In genomic region chr2:174077776-174078338, GRCm38 (mm10) we compare ENCODE assay signal across 8 mouse cellular contexts. TPM values are rescaled to one million over a fixed set of nuclear protein-coding genes. Genes with fewer than 3 reads are reported as not detected.
DNase-seq lines count a peak whose midpoint lies in the region; ATAC-seq and TF ChIP-seq lines count a peak whose summit lies in the region.

No protein-coding gene starts in this region.

- intact Hi-C loops in gastrocnemius, adult 2 months (cut with DNase I): loop anchor here (2.0 to 10.0 kb wide), 5 partner anchors 33 to 491 kb away; partner anchors contain the start of genes Npepl1 and Rab22a
- intact Hi-C loops in gastrocnemius, postnatal 36 days (cut with DNase I): loop anchor here (2.0 to 5.0 kb wide), 2 partner anchors 33 to 491 kb away; partner anchors contain the start of gene Npepl1

- H3K27ac ChIP-seq in gastrocnemius, adult 2 months: peak overlapping the region; percentile 57
- no peak overlapping the region for H3K27ac ChIP-seq in forebrain, embryonic 16.5 days (ENCODE audit: low read length)

- H3ac ChIP-seq in C2C12 (ENCODE audit: control insufficient read depth, insufficient read length, low read depth): no peak overlapping the region

- peaks cover 68% of the 10 kb centered on the region for H3K79me2 ChIP-seq in C2C12 (ENCODE audit: control insufficient read depth, insufficient read depth)

- H3K36me3 ChIP-seq in C2C12 (ENCODE audit: control insufficient read depth, insufficient read depth): no peaks in the 10 kb centered on the region
- no peaks in the 10 kb centered on the region for H3K36me3 ChIP-seq in forebrain, embryonic 16.5 days (ENCODE audit: control insufficient read depth, insufficient read depth)

- H3K79me3 ChIP-seq in C2C12 (ENCODE audit: low read depth): peaks cover 62% of the 10 kb centered on the region

- DNase-seq in gastrocnemius, adult 2 months: no peak
- no peak for DNase-seq in gastrocnemius, postnatal 36 days
- DNase-seq in cerebellum, postnatal 14 days: no peak
- no peak for DNase-seq in testis, postnatal 10 days (ENCODE audit: low spot score)
- no peak for DNase-seq in adrenal gland, postnatal 4 days (ENCODE audit: low spot score in 2 of 2)

- no peaks in the 10 kb centered on the region for H3K27me3 ChIP-seq in C2C12 (ENCODE audit: control insufficient read depth, insufficient read depth, insufficient read length)
- no peaks in the 10 kb centered on the region for H3K27me3 ChIP-seq in forebrain, embryonic 16.5 days (replicated peaks; ENCODE audit: control insufficient read depth, insufficient read depth, low read length)

- peak overlapping the region; percentile 96 for H3K4me3 ChIP-seq in gastrocnemius, adult 2 months
- H3K4me3 ChIP-seq in C2C12 (ENCODE audit: insufficient read depth, poor library complexity, severe bottlenecking): peak overlapping the region; percentile 98
- peak overlapping the region; percentile 70 for H3K4me3 ChIP-seq in forebrain, embryonic 16.5 days (replicated peaks; ENCODE audit: low read length)

- 0 out of 2 replicates have a peak, but pooled peaks have one; percentile 2 for TF ChIP-seq CTCF in gastrocnemius, adult 2 months (IDR thresholded peaks at IDR 0.05)
- no peak for TF ChIP-seq CTCF in C2C12 (IDR thresholded peaks at IDR 0.05; ENCODE audit: control insufficient read depth, insufficient read depth, insufficient read length)

- 4% methylated on average over 11 of the region's 11 CpGs for WGBS in forebrain, embryonic 16.5 days

- H3K4me1 ChIP-seq in forebrain, embryonic 16.5 days (replicated peaks; ENCODE audit: control insufficient read depth, insufficient read depth, low read length): peaks cover 35% of the 10 kb centered on the region

- H3K4me2 ChIP-seq in forebrain, embryonic 16.5 days (ENCODE audit: low read length): peak overlapping the region; percentile 91

- ATAC-seq in forebrain, embryonic 16.5 days: no peak
- peak; percentile 6 for ATAC-seq in megakaryocyte, adult 5-6 weeks (ENCODE audit: poor library complexity, severe bottlenecking)

- H3K9me3 ChIP-seq in forebrain, embryonic 16.5 days (ENCODE audit: control insufficient read depth, low read length): no peaks in the 10 kb centered on the region

- H3K9ac ChIP-seq in forebrain, embryonic 16.5 days (replicated peaks; ENCODE audit: low read depth, low read length): peak overlapping the region; percentile 68

TF ChIP-seq in C2C12, 6 proteins besides CTCF, POLR2A, EP300 and RAD21:
- no peak for TF ChIP-seq CEBPB (IDR thresholded peaks at IDR 0.05; ENCODE audit: low read depth)
- no peak for TF ChIP-seq USF1 (IDR thresholded peaks at IDR 0.05; ENCODE audit: low read depth)
- no peak for TF ChIP-seq MYOD1 (IDR thresholded peaks at IDR 0.05; ENCODE audit: control insufficient read depth, insufficient read length, low read depth)
- TF ChIP-seq FOSL1 (IDR thresholded peaks at IDR 0.05; ENCODE audit: insufficient read depth, low read length, poor library complexity, severe bottlenecking): no peak
- TF ChIP-seq MAX (IDR thresholded peaks at IDR 0.05): no peak
- TF ChIP-seq MYOG (IDR thresholded peaks at IDR 0.05; ENCODE audit: control insufficient read depth, extremely low read depth, insufficient read length): no peak

RNA-seq across cellular contexts. Expression of gene Stx16, which starts 1.7 kb away (rescaled TPM):
- total RNA-seq in gastrocnemius, adult 2 months (2021): 10 to 100 TPM; 19.9 to 21.1 TPM
- 10 to 100 TPM; 17.5 to 17.8 TPM for total RNA-seq in gastrocnemius, postnatal 36 days (2021)
- polyA plus RNA-seq in C2C12 (2012; fragmentation: generic; extraction: Trizol): 9.8 TPM
- 16.4 and 21.3 TPM in 2 replicates for polyA plus RNA-seq in forebrain, embryonic 16.5 days (2015; fragmentation: Nextera tagmentation; extraction: Ambion mirVana)
- total RNA-seq in megakaryocyte, adult 5-6 weeks (2015): 28.8 and 33.8 TPM in 2 replicates
- total RNA-seq in megakaryocyte, adult 5-6 weeks (2017): 30.4 and 31.0 TPM in 2 replicates
- total RNA-seq in adrenal gland, postnatal 4 days (2021): 10 to 100 TPM; 42.0 to 54.8 TPM

RNA-seq across cellular contexts. Expression of gene Npepl1, which starts 32.3 kb away (rescaled TPM):
- 10 to 100 TPM; 80.1 to 90.2 TPM for total RNA-seq in gastrocnemius, adult 2 months (2021)
- total RNA-seq in gastrocnemius, postnatal 36 days (2021): 10 to 100 TPM; 59.7 to 70.6 TPM
- polyA plus RNA-seq in C2C12 (2012; fragmentation: generic; extraction: Trizol): 50.6 TPM
- 19.3 and 21.7 TPM in 2 replicates for polyA plus RNA-seq in forebrain, embryonic 16.5 days (2015; fragmentation: Nextera tagmentation; extraction: Ambion mirVana)
- 21.3 and 23.1 TPM in 2 replicates for total RNA-seq in megakaryocyte, adult 5-6 weeks (2015)
- 16.7 and 17.0 TPM in 2 replicates for total RNA-seq in megakaryocyte, adult 5-6 weeks (2017)
- total RNA-seq in adrenal gland, postnatal 4 days (2021): 10 to 100 TPM; 88.2 to 90.6 TPM
